Mouse (Mus musculus) spleen, postnatal 14 days (tissue): Measurements from ENCODE around the gene Mettl13.

Experiments used
- DNase-seq, 2 experiments: peaks; one replicate each; pipeline ENCODE4 v3.0.0; 2021 to 2022; ENCODE audit warnings: low spot score in 2 of 2

Gene Mettl13

GRCm38 (mm10) chr1:162532330-162532729, 16.0 kb downstream of the Mettl13 start:
- DNase-seq, result no peak

GRCm38 (mm10) chr1:162531584-162531983, 16.8 kb downstream of the Mettl13 start:
- DNase-seq, result no peak

- no peak for DNase-seq
These were observed 17.7 kb downstream of the Mettl13 start for GRCm38 (mm10) chr1:162530666-162531065.

DNA sequence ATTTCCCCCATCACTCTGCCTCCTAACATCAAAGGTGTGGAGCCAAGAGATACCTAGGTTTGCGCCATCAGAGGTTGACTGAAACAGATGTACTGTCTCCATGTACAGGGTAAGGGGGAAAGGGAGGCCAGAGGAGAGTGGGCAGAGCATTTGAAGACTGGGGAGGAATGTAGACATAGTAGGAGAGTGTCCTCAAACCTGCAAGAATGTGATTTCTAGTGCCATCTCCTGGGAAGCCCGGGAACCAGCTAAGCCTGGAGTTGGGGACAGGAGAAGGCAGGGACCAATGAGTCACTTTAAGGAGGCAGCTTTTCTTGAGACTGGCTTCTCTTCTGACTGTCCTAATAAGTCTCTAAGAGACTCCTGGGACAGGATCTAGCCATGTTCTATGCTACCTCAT, 18.7 kb downstream of the Mettl13 start:
- DNase-seq, result no peak

GRCm38 (mm10) chr1:162515116-162515515, 33.2 kb downstream of the Mettl13 start:
- no peak for DNase-seq

DNA sequence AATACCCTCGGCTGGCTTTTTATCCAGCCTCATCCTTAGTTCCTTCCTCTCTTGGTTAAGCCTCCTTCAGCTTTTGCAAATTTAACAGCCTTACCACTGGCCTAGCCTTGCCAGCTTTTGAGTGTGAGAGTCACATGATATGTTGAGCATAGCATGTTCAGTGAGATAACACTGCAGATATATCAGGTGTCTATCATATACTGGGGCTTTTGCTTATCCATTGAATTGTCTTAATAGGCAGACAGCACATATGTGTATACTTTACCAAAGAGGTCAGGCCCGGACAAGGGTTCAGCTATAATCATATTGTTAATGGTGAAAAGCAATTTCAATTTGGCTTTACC, 38.4 kb downstream of the Mettl13 start:
- no peak for DNase-seq

DNA sequence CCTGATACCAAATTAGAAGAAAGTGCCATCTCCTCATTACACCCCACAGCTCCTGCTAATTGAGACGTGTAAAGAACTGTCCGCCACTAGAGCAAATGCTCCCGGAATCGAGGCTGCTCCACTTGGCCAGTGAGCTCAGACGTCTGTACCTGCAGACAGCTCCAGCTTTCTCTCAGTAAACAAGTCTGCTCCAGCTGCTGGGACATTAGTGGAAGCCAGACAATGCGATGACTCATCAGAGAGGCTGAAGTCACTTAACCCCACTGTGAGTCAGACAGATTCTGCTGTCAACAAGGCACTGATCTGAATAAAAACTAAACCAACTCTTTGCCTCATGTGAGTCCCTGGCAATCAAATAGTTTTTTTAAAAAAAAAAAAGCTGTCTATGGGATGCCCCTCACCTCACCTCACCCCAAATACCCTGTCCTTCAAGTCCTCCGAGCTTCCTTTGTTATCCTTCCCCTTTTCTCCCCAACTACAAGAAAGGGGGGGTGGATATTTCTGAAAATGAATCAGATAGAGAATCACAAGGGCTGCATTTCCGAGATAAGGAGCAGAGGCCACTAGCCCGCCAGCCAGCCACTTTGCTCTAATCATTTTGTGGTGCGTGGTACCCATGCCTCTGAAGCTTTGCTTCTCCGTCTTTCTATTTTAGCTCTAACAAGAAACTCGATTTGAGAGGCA, 38.9 kb downstream of the Mettl13 start:
- no peak for DNase-seq

DNA sequence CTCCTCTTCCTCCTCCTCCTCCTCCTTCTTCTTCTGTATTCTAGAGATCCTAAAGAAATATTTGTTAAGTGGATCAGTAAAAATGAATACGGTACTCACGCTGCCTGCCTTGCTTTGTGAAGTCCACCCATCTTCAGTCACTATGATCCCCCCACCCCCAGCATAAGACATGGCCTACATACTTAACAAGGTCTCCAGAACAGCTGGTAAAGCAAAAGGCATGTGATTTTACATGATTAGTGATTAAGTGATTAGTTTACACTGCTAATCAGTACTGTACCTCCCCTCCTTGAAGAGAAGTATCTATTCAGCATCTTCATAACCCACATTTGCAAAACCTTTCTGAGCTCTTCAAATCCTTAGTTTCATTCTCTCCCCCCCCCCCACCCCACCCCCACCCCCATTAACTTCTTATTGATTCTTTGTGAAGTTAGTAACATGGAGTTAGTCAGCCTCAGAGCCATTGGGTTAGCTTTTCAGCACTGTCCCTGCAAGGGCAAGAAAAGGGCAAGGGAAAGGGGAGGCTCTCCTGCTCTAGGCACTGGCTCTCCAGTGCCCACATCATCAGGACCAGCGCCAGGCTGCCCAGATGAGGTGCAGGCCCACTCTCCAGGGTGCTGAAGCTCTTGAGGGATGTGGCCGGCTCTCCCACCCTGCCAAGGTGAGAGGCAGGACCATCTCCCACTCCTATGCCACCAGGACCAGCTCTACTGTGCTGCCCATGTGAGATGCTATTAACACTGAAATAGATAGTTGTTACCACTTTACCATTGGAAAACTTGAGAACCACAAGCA, 39.9 kb downstream of the Mettl13 start:
- DNase-seq, result no peak

- DNase-seq, result no peak
These were observed 41.8 kb downstream of the Mettl13 start for GRCm38 (mm10) chr1:162506516-162506915.

- DNase-seq, result no peak
These were observed 42.7 kb downstream of the Mettl13 start for GRCm38 (mm10) chr1:162505649-162506048.
